Mouse (Mus musculus) ES-E14 (cell line): ENCODE measurements around the gene Npdc1.
"Not testable (repeated sequence)": the region's sequence is repeated elsewhere in the genome, so short reads cannot be mapped to it uniquely, and the experiment has no call there.

Experiments
- CHD2 ChIP-seq: IDR thresholded peaks from 2 replicates; pipeline ENCODE4 v1.6.1; 2014; ENCODE audit warnings: mild to moderate bottlenecking, low read depth, low read length, inconsistent platforms
- MAFK ChIP-seq: IDR thresholded peaks from 2 replicates; pipeline ENCODE4 v1.6.1; 2014; ENCODE audit warnings: mild to moderate bottlenecking, low read depth, low read length, inconsistent platforms; ENCODE audit not compliant: insufficient read depth
- ZC3H11A ChIP-seq: IDR thresholded peaks from 2 replicates; pipeline ENCODE4 v1.6.1; 2012; ENCODE audit warnings: low read depth, mild to moderate bottlenecking, inconsistent platforms, low read length, borderline replicate concordance
- ZNF384 ChIP-seq: IDR thresholded peaks from 2 replicates; pipeline ENCODE4 v1.6.1; 2012; ENCODE audit warnings: low read depth, low read length, inconsistent platforms

- TF ChIP-seq ZC3H11A, MAFK, CHD2, ZNF384: not testable (repeated sequence)
Measured at GRCm38 (mm10) chr2:25413436-25413835, 14.3 kb downstream of the Npdc1 start.
